Mouse (Mus musculus) brain, embryonic 14.5 days (tissue): ENCODE data around the gene Fgfr1op2. TPM values are rescaled to one million over a fixed set of nuclear protein-coding genes. Genes with fewer than 3 reads are reported as not detected.

Experiments used
- DNase-seq: peaks from one replicate; pipeline ENCODE4 v3.0.0-alpha.2; 2011; ENCODE audit warnings: low read depth
- CTCF ChIP-seq: fragments of 200-500 bp; IDR thresholded peaks from 2 replicates; pipeline ENCODE4 v1.5.1; 2012; ENCODE audit warnings: inconsistent platforms, mild to moderate bottlenecking, moderate library complexity, borderline replicate concordance; ENCODE audit not compliant: insufficient read depth, insufficient read length; ENCODE audit errors: extremely low read depth
- POLR2A ChIP-seq: fragments of 200-500 bp; IDR thresholded peaks from 2 replicates; pipeline ENCODE4 v1.6.1; 2012; ENCODE audit warnings: mild to moderate bottlenecking, inconsistent platforms, borderline replicate concordance; ENCODE audit not compliant: poor library complexity, insufficient read depth, insufficient read length, severe bottlenecking; ENCODE audit errors: extremely low read depth
- polyA plus RNA-seq: library from polyadenylated mRNA; depleted of rRNA; stranded (reverse); fragments of >200 nt; gene quantifications from 2 replicates; pipeline ENCODE4 v1.2.3, GENCODE M21; 2012; rRNA removed

Gene Fgfr1op2
- polyA plus RNA-seq, 1 experiment, result 33.0 TPM

GRCm38 (mm10) chr6:146634759-146635606, 58.0 kb downstream of the Fgfr1op2 start:
- TF ChIP-seq POLR2A (no peak), CTCF (no peak)
- peak; percentile 15 for DNase-seq

GRCm38 (mm10) chr6:146636482-146636881, 59.5 kb downstream of the Fgfr1op2 start:
- DNase-seq, result no peak
- TF ChIP-seq POLR2A, result no peak
- no peak for TF ChIP-seq CTCF

- no peak for TF ChIP-seq CTCF
- no peak for TF ChIP-seq POLR2A
- no peak for DNase-seq
These were observed 63.3 kb downstream of the Fgfr1op2 start for GRCm38 (mm10) chr6:146640068-146640965.

GRCm38 (mm10) chr6:146640991-146641390, 64.0 kb downstream of the Fgfr1op2 start:
- TF ChIP-seq POLR2A (no peak), CTCF (no peak)
- DNase-seq, result no peak

GRCm38 (mm10) chr6:146641621-146642210, 64.7 kb downstream of the Fgfr1op2 start:
- no peak for TF ChIP-seq CTCF
- TF ChIP-seq POLR2A, result no peak
- no peak for DNase-seq

GRCm38 (mm10) chr6:146642276-146643183, 65.5 kb downstream of the Fgfr1op2 start, which contains the start of the genes Med21 and Tm7sf3:
Gene Med21, plus strand, starts transcription at chr6:146642547.
Gene Tm7sf3, minus strand, starts transcription at chr6:146642824.
- TF ChIP-seq CTCF (peak; percentile 18; the same call in 1 of the 2 replicates), POLR2A (peak; percentile 61; the same call in 1 of the 2 replicates)

GRCm38 (mm10) chr6:146643184-146643570, 66.2 kb downstream of the Fgfr1op2 start:
- DNase-seq, result peak; percentile 21

More at GRCm38 (mm10) chr6:146642276-146643183, 65.5 kb downstream of the Fgfr1op2 start, which contains the start of the genes Med21 and Tm7sf3:
- DNase-seq, result peak; percentile 99

More at GRCm38 (mm10) chr6:146643184-146643570, 66.2 kb downstream of the Fgfr1op2 start:
- TF ChIP-seq POLR2A, result no peak
- no peak for TF ChIP-seq CTCF

Other genes starting within 250 kb of the Fgfr1op2 start
- 1.6 and 2.6 TPM in 2 replicates for gene Itpr2, start 75.0 kb upstream of the Fgfr1op2 start, polyA plus RNA-seq
- gene Ints13, start 632 bp downstream of the Fgfr1op2 start, polyA plus RNA-seq, result 53.3 and 55.3 TPM in 2 replicates
- 67.4 and 83.5 TPM in 2 replicates for gene Med21, start 65.3 kb downstream of the Fgfr1op2 start, polyA plus RNA-seq
- gene Tm7sf3, start 65.6 kb downstream of the Fgfr1op2 start, polyA plus RNA-seq, result 14.5 and 16.7 TPM in 2 replicates
- 6.4 and 7.8 TPM in 2 replicates for gene Stk38l, start 147.8 kb downstream of the Fgfr1op2 start, polyA plus RNA-seq
- gene Arntl2, start 218.9 kb downstream of the Fgfr1op2 start, polyA plus RNA-seq, result 4.6 and 5.8 TPM in 2 replicates